ENCODE assay signal across 9 mouse cellular contexts in genomic region chr19:32470059-32470497, GRCm38 (mm10). TPM values are rescaled to one million over a fixed set of nuclear protein-coding genes. Genes with fewer than 3 reads are reported as not detected.
DNase-seq lines count a peak whose midpoint lies in the region; ATAC-seq and TF ChIP-seq lines count a peak whose summit lies in the region.
"Had no signal": no experiment of that assay in that cellular context is flagged by ENCODE, and none has a peak within 500 bp of the region (broad histone marks: within the 10 kb centered on the region; RNA-seq: fewer than 3 reads in every experiment).

No protein-coding gene starts in this region.

- peaks cover 1% of the 10 kb centered on the region for H3K4me1 ChIP-seq in heart, adult 2 months (ENCODE audit: control insufficient read depth, insufficient read depth, low read length)
- H3K4me1 ChIP-seq in embryonic fibroblast, embryonic 13.5 days (ENCODE audit: control insufficient read depth, insufficient read depth, low read length), result peaks cover 3% of the 10 kb centered on the region
- H3K4me1 ChIP-seq in kidney, postnatal 0 days (replicated peaks; ENCODE audit: insufficient read depth, low read length), result no peaks in the 10 kb centered on the region
- H3K4me1 ChIP-seq: embryonic facial prominence, embryonic 12.5 days had no signal

- H3K9me3 ChIP-seq in kidney, postnatal 0 days (replicated peaks; ENCODE audit: low read length), result no peaks in the 10 kb centered on the region
- H3K9me3 ChIP-seq: embryonic facial prominence, embryonic 12.5 days had no signal

- peak; percentile 88 for DNase-seq in heart, adult 11 months
- DNase-seq in heart, adult 2 months, result no peak
- peak; percentile 38 for DNase-seq in adrenal gland, postnatal 10 days
- DNase-seq in kidney, postnatal 0 days (ENCODE audit: low spot score), result peak; percentile 69
- peak; percentile 66 for DNase-seq in lung, postnatal 14 days
- peak; percentile 80 for DNase-seq in splenic B cell, adult 2 months (ENCODE audit: low read depth, low spot score)

- H3K27ac ChIP-seq in heart, adult 2 months, result no peak overlapping the region
- peak overlapping the region; percentile 0 for H3K27ac ChIP-seq in embryonic fibroblast, embryonic 13.5 days (ENCODE audit: insufficient read depth, low read length)
- no peak overlapping the region for H3K27ac ChIP-seq in kidney, postnatal 0 days
- H3K27ac ChIP-seq: embryonic facial prominence, embryonic 12.5 days had no signal

- TF ChIP-seq POLR2A in heart, adult 2 months (IDR thresholded peaks at IDR 0.05; ENCODE audit: insufficient read depth, low read depth, low read length), result no peak
- TF ChIP-seq POLR2A in embryonic fibroblast, embryonic 13.5 days (IDR thresholded peaks at IDR 0.05; ENCODE audit: low read depth, low read length), result no peak

- H3K36me3 ChIP-seq in heart, adult 2 months (ENCODE audit: control insufficient read depth, insufficient read depth, low read length), result no peaks in the 10 kb centered on the region
- no peaks in the 10 kb centered on the region for H3K36me3 ChIP-seq in C2C12 (ENCODE audit: control insufficient read depth, insufficient read depth)
- no peaks in the 10 kb centered on the region for H3K36me3 ChIP-seq in kidney, postnatal 0 days (ENCODE audit: insufficient read depth, low read length)
- no peaks in the 10 kb centered on the region for H3K36me3 ChIP-seq in splenic B cell, adult 2 months (ENCODE audit: control insufficient read depth, insufficient read depth, low read length, poor library complexity, severe bottlenecking)
- H3K36me3 ChIP-seq: embryonic facial prominence, embryonic 12.5 days had no signal

- ATAC-seq in kidney, postnatal 0 days (replicated peaks; ENCODE audit: low FRiP score, low read depth), result no peak

- H3K79me3 ChIP-seq in C2C12 (ENCODE audit: low read depth), result no peaks in the 10 kb centered on the region

- TF ChIP-seq EP300 in heart, adult 2 months (IDR thresholded peaks at IDR 0.05; ENCODE audit: insufficient read depth, low read depth, low read length), result no peak

- peaks cover 1% of the 10 kb centered on the region; the same call in 1 of the 2 replicates for H3K27me3 ChIP-seq in heart, adult 2 months (ENCODE audit: control insufficient read depth, insufficient read depth, low read length)
- no peaks in the 10 kb centered on the region for H3K27me3 ChIP-seq in C2C12 (ENCODE audit: control insufficient read depth, insufficient read depth, insufficient read length)
- no peaks in the 10 kb centered on the region for H3K27me3 ChIP-seq in kidney, postnatal 0 days (ENCODE audit: insufficient read depth, low read length)
- H3K27me3 ChIP-seq in splenic B cell, adult 2 months (ENCODE audit: control insufficient read depth, insufficient read depth, low read length, poor library complexity, severe bottlenecking), result no peaks in the 10 kb centered on the region
- H3K27me3 ChIP-seq: embryonic facial prominence, embryonic 12.5 days had no signal

- H3K79me2 ChIP-seq in heart, adult 2 months (replicated peaks; ENCODE audit: control insufficient read depth, insufficient read depth, low read length), result no peaks in the 10 kb centered on the region
- no peaks in the 10 kb centered on the region for H3K79me2 ChIP-seq in C2C12 (ENCODE audit: control insufficient read depth, insufficient read depth)

- H3ac ChIP-seq in C2C12 (ENCODE audit: control insufficient read depth, insufficient read length, low read depth), result no peak overlapping the region

- H3K9ac ChIP-seq in heart, adult 2 months (ENCODE audit: low read depth, low read length), result no peak overlapping the region
- H3K9ac ChIP-seq in kidney, postnatal 0 days (ENCODE audit: low read depth, low read length), result no peak overlapping the region
- H3K9ac ChIP-seq: embryonic facial prominence, embryonic 12.5 days had no signal

- 17% methylated on average over 6 of the region's 6 CpGs for WGBS in heart, adult 2 months
- 21% methylated on average over 6 of the region's 6 CpGs for WGBS in kidney, postnatal 0 days

- no peak; the same call in none of the 2 replicates for TF ChIP-seq CTCF in heart, adult 2 months (IDR thresholded peaks at IDR 0.05)
- no peak for TF ChIP-seq CTCF in C2C12 (IDR thresholded peaks at IDR 0.05; ENCODE audit: control insufficient read depth, insufficient read depth, insufficient read length)
- no peak for TF ChIP-seq CTCF in embryonic fibroblast, embryonic 13.5 days (IDR thresholded peaks at IDR 0.05; ENCODE audit: borderline replicate concordance, insufficient read depth, low read length)
- TF ChIP-seq CTCF in kidney, postnatal 0 days (IDR thresholded peaks at IDR 0.05; ENCODE audit: low read depth), result peak; percentile 87

- no peak overlapping the region for H3K4me3 ChIP-seq in heart, adult 2 months
- no peak overlapping the region for H3K4me3 ChIP-seq in C2C12 (ENCODE audit: insufficient read depth, poor library complexity, severe bottlenecking)
- no peak overlapping the region for H3K4me3 ChIP-seq in embryonic fibroblast, embryonic 13.5 days (ENCODE audit: insufficient read depth, low read length)
- no peak overlapping the region for H3K4me3 ChIP-seq in kidney, postnatal 0 days (replicated peaks; ENCODE audit: low read depth, low read length)
- H3K4me3 ChIP-seq: embryonic facial prominence, embryonic 12.5 days had no signal

- no peak overlapping the region for H3K4me2 ChIP-seq in kidney, postnatal 0 days (ENCODE audit: low read length)
- H3K4me2 ChIP-seq: embryonic facial prominence, embryonic 12.5 days had no signal

- intact Hi-C loops in heart, adult 2 months (cut with DNase I), result no loop called here

TF ChIP-seq in C2C12, 6 proteins besides CTCF, POLR2A, EP300 and RAD21:
- TF ChIP-seq USF1 (IDR thresholded peaks at IDR 0.05; ENCODE audit: low read depth) (no peak), FOSL1 (IDR thresholded peaks at IDR 0.05; ENCODE audit: insufficient read depth, low read length, poor library complexity, severe bottlenecking) (peak; percentile 15), MYOD1 (IDR thresholded peaks at IDR 0.05; ENCODE audit: control insufficient read depth, insufficient read length, low read depth) (no peak), MYOG (IDR thresholded peaks at IDR 0.05; ENCODE audit: control insufficient read depth, extremely low read depth, insufficient read length) (no peak), CEBPB (IDR thresholded peaks at IDR 0.05; ENCODE audit: low read depth) (peak; percentile 95), MAX (IDR thresholded peaks at IDR 0.05) (no peak)

RNA-seq across cellular contexts. Expression of gene Rpl9-ps6, which starts 3.7 kb away (rescaled TPM):
- 10 to 100 TPM; 27.8 to 28.9 TPM for total RNA-seq in heart, adult 2 months (2021)
- polyA plus RNA-seq in heart, adult 2 months (2012; rRNA removed), result 7.4 and 18.5 TPM in 2 replicates
- polyA plus RNA-seq in C2C12 (2012; fragmentation: generic; extraction: Trizol), result 53.1 TPM
- total RNA-seq in adrenal gland, postnatal 10 days (2021), result 100 to 1,000 TPM in 1 of 2 experiments, 10 to 100 TPM in 1; 64.8 to 136 TPM
- polyA plus RNA-seq in embryonic fibroblast, embryonic 13.5 days (2011; ENCODE audit: insufficient read length, low read depth, missing spikeins), result 446 and 530 TPM in 2 replicates
- polyA plus RNA-seq in kidney, postnatal 0 days (2015; fragmentation: Nextera tagmentation; extraction: Ambion mirVana), result 145 and 154 TPM in 2 replicates

RNA-seq across cellular contexts. Expression of gene Minpp1, which starts 15.5 kb away (rescaled TPM):
- 10 to 100 TPM; 14.2 to 14.3 TPM for total RNA-seq in heart, adult 2 months (2021)
- 8.7 and 11.1 TPM in 2 replicates for polyA plus RNA-seq in heart, adult 2 months (2012; rRNA removed)
- 30.4 TPM for polyA plus RNA-seq in C2C12 (2012; fragmentation: generic; extraction: Trizol)
- 10 to 100 TPM; 30.8 to 36.7 TPM for total RNA-seq in adrenal gland, postnatal 10 days (2021)
- polyA plus RNA-seq in embryonic fibroblast, embryonic 13.5 days (2011; ENCODE audit: insufficient read length, low read depth, missing spikeins), result 50.8 and 53.2 TPM in 2 replicates
- polyA plus RNA-seq in kidney, postnatal 0 days (2015; fragmentation: Nextera tagmentation; extraction: Ambion mirVana), result 71.8 and 73.2 TPM in 2 replicates

Comparison
In these comparisons a context has a peak if more than half of its experiments do, and no peak if none do; other contexts are left out.
1. DNase-seq: peak in heart, adult 11 months (single experiment), adrenal gland, postnatal 10 days (single experiment), kidney, postnatal 0 days (single experiment), lung, postnatal 14 days (single experiment) and splenic B cell, adult 2 months (single experiment); none in heart, adult 2 months (0 of 2).